Comparison of ENCODE assay signal across 8 mouse cellular contexts in genomic region chr2:156007888-156008532, GRCm38 (mm10). TPM values are rescaled to one million over a fixed set of nuclear protein-coding genes. Genes with fewer than 3 reads are reported as not detected.
DNase-seq lines count a peak whose midpoint lies in the region; ATAC-seq lines count a peak whose summit lies in the region.

6430550D23Rik (minus strand) TSS chr2:156007977.
Ergic3 (plus strand) TSS chr2:156008045.

- DNase-seq in c-Kit-negative CD71-positive TER-119-positive erythroid progenitor cells, embryonic 14.5 days (ENCODE audit: low read depth, low spot score): peak; percentile 95
- peak; percentile 95 for DNase-seq in fibroblast of lung, adult 2 months (ENCODE audit: low read depth)
- DNase-seq in kidney, postnatal 14 days: peak; percentile 99
- DNase-seq in liver, embryonic 13.5 days: peak; percentile 99
- DNase-seq in neural tube, embryonic 10.5 days (ENCODE audit: extremely low spot score, low spot score): peak; percentile 97

- WGBS in heart, embryonic 14.5 days: under 1% methylated on average over 45 of the region's 45 CpGs
- under 1% methylated on average over 45 of the region's 45 CpGs for WGBS in liver, embryonic 13.5 days (ENCODE audit: insufficient replicate concordance)
- WGBS in stomach, embryonic 16.5 days: under 1% methylated on average over 45 of the region's 45 CpGs

- H3K4me3 ChIP-seq in heart, embryonic 14.5 days (ENCODE audit: control insufficient read depth in 1 of 2, insufficient read depth in 1 of 2, low read depth in 1 of 2, low read length in 2 of 2): peak within 1 kb of the TSS; percentile 73 to 76
- H3K4me3 ChIP-seq in liver, embryonic 13.5 days (replicated peaks): peak within 1 kb of the TSS; percentile 92
- H3K4me3 ChIP-seq in stomach, embryonic 16.5 days (replicated peaks; ENCODE audit: low read length): peak within 1 kb of the TSS; percentile 83

- peak within 1 kb of the TSS; percentile 81 for H3K9ac ChIP-seq in heart, embryonic 14.5 days (ENCODE audit: low read length)
- H3K9ac ChIP-seq in liver, embryonic 13.5 days: peak within 1 kb of the TSS; percentile 88
- H3K9ac ChIP-seq in stomach, embryonic 16.5 days (ENCODE audit: low read length): peak within 1 kb of the TSS; percentile 87

- no peaks in the 10 kb centered on the region for H3K9me3 ChIP-seq in heart, embryonic 14.5 days (ENCODE audit: control insufficient read depth, low read length)
- 0 out of 2 replicates have a peak, but pooled peaks cover 5% of the 10 kb centered on the region for H3K9me3 ChIP-seq in liver, embryonic 13.5 days (replicated peaks)
- H3K9me3 ChIP-seq in stomach, embryonic 16.5 days (replicated peaks; ENCODE audit: control insufficient read depth, low read length): no peaks in the 10 kb centered on the region

- peak within 1 kb of the TSS; percentile 74 for H3K4me2 ChIP-seq in heart, embryonic 14.5 days (ENCODE audit: low read length)
- peak within 1 kb of the TSS; percentile 90 for H3K4me2 ChIP-seq in liver, embryonic 13.5 days
- peak within 1 kb of the TSS; percentile 78 for H3K4me2 ChIP-seq in stomach, embryonic 16.5 days (ENCODE audit: low read depth, low read length)

- ATAC-seq in CD4-positive, CD25-positive, alpha-beta regulatory T cell, adult 4 months: peak; percentile 99
- ATAC-seq in heart, embryonic 14.5 days (ENCODE audit: insufficient number of reproducible peaks, insufficient read depth, low FRiP score, low read depth): peak; percentile 99
- peak; percentile 100 for ATAC-seq in liver, embryonic 13.5 days (ENCODE audit: low read depth)
- peak; percentile 100 for ATAC-seq in stomach, embryonic 16.5 days (ENCODE audit: insufficient read depth, low FRiP score)

- H3K27me3 ChIP-seq in heart, embryonic 14.5 days (ENCODE audit: control insufficient read depth, insufficient read depth, low read length): no peaks in the 10 kb centered on the region
- H3K27me3 ChIP-seq in liver, embryonic 13.5 days: no peaks in the 10 kb centered on the region
- no peaks in the 10 kb centered on the region for H3K27me3 ChIP-seq in stomach, embryonic 16.5 days (ENCODE audit: control insufficient read depth, insufficient read depth, low read length)

- H3K36me3 ChIP-seq in heart, embryonic 14.5 days (ENCODE audit: control insufficient read depth, insufficient read depth, low read length): peaks cover 32% of the 10 kb centered on the region
- peaks cover 32% of the 10 kb centered on the region for H3K36me3 ChIP-seq in liver, embryonic 13.5 days
- H3K36me3 ChIP-seq in stomach, embryonic 16.5 days (ENCODE audit: control insufficient read depth, insufficient read depth, low read length): peaks cover 12% of the 10 kb centered on the region; the same call in 1 of the 2 replicates

- H3K27ac ChIP-seq in heart, embryonic 14.5 days (replicated peaks in 1 of 2; ENCODE audit: control insufficient read depth in 1 of 2, insufficient read depth in 1 of 2, low read depth in 2 of 2, low read length in 2 of 2): peak within 1 kb of the TSS; percentile 10 to 52; a peak in 2 of 4 replicates
- H3K27ac ChIP-seq in liver, embryonic 13.5 days: peak within 1 kb of the TSS; percentile 90
- H3K27ac ChIP-seq in stomach, embryonic 16.5 days (ENCODE audit: low read length): peak within 1 kb of the TSS; percentile 75

- peaks cover 5 to 8% of the 10 kb centered on the region in 2 experiments; a peak in 2 of 4 replicates for H3K4me1 ChIP-seq in heart, embryonic 14.5 days (ENCODE audit: control insufficient read depth in 2 of 2, insufficient read depth in 2 of 2, low read length in 2 of 2)
- peaks cover 19% of the 10 kb centered on the region for H3K4me1 ChIP-seq in liver, embryonic 13.5 days (replicated peaks)
- 0 out of 2 replicates have a peak, but pooled peaks cover 4% of the 10 kb centered on the region for H3K4me1 ChIP-seq in stomach, embryonic 16.5 days (ENCODE audit: control insufficient read depth, insufficient read depth, low read length)

RNA-seq across cellular contexts. Expression of gene 6430550D23Rik, which starts in this region (rescaled TPM):
- 1 to 10 TPM; 1.1 to 4.9 TPM for polyA plus RNA-seq in CD4-positive, CD25-positive, alpha-beta regulatory T cell, adult 4 months (2017; shearing (Covaris generic))
- polyA plus RNA-seq in heart, embryonic 14.5 days (2014; fragmentation: Nextera tagmentation; extraction: Ambion mirVana): 0.47 and 1.7 TPM in 2 replicates
- polyA plus RNA-seq in liver, embryonic 13.5 days (2015; fragmentation: Nextera tagmentation; extraction: Ambion mirVana): 1.3 and 1.9 TPM in 2 replicates
- 1.7 and 1.8 TPM in 2 replicates for polyA plus RNA-seq in stomach, embryonic 16.5 days (2015; fragmentation: Nextera tagmentation; extraction: Ambion mirVana)

RNA-seq across cellular contexts. Expression of gene Ergic3, which starts in this region (rescaled TPM):
- 100 to 1,000 TPM; 131 to 182 TPM for polyA plus RNA-seq in CD4-positive, CD25-positive, alpha-beta regulatory T cell, adult 4 months (2017; shearing (Covaris generic))
- polyA plus RNA-seq in heart, embryonic 14.5 days (2014; fragmentation: Nextera tagmentation; extraction: Ambion mirVana): 169 and 188 TPM in 2 replicates
- polyA plus RNA-seq in liver, embryonic 13.5 days (2015; fragmentation: Nextera tagmentation; extraction: Ambion mirVana): 90.8 and 96.9 TPM in 2 replicates
- 209 and 240 TPM in 2 replicates for polyA plus RNA-seq in stomach, embryonic 16.5 days (2015; fragmentation: Nextera tagmentation; extraction: Ambion mirVana)

Comparison
In these comparisons a context has a peak if more than half of its experiments do, and no peak if none do; other contexts are left out.
1. Peak in every context shown above with its lines: DNase-seq, ATAC-seq, H3K4me3 ChIP-seq and H3K27ac ChIP-seq.
2. H3K27ac ChIP-seq: peak in every context shown above with its lines; median percentile 90 in liver, embryonic 13.5 days; 75 in stomach, embryonic 16.5 days; 31 in heart, embryonic 14.5 days.